Mouse (Mus musculus) NIH3T3 (cell line): Measurements from ENCODE around the gene Fbxo46.
"Not testable (repeated sequence)": the region's sequence is repeated elsewhere in the genome, so short reads cannot be mapped to it uniquely, and the experiment has no call there.

ENCODE experiments used
- DNase-seq: peaks from one replicate; pipeline ENCODE4 v3.0.0-alpha.2; 2012; ENCODE audit warnings: low read depth

Gene Fbxo46

GRCm38 (mm10) chr7:19136168-19136567, 16.5 kb downstream of the Fbxo46 start:
- no peak for DNase-seq

DNA sequence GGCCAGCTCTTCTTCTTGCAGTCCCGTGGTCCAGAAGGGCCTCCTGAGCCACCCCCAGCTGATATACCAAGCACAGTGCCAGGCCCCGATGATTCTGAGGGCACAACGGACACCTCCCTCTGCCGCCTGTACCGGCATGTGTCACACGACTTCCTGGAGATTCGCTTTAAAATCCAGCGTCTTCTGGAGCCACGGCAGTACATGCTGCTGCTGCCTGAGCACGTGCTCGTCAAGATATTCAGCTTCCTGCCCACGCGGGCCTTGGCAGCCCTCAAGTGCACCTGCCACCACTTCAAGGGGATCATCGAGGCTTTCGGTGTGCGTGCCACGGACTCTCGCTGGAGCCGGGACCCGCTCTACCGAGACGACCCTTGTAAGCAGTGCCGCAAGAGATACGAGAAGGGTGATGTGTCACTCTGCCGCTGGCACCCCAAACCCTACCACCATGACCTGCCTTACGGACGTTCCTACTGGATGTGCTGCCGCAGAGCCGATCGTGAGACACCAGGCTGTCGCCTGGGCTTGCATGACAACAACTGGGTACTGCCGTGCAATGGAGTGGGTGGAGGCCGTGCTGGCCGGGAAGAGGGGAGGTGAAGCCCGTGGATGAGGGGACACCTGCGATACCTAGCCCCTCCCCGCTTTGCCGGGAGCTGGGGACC, 17.1 kb downstream of the Fbxo46 start:
- no peak for DNase-seq

GRCm38 (mm10) chr7:19137380-19137779, 17.7 kb downstream of the Fbxo46 start:
- DNase-seq, result peak; percentile 91

DNA sequence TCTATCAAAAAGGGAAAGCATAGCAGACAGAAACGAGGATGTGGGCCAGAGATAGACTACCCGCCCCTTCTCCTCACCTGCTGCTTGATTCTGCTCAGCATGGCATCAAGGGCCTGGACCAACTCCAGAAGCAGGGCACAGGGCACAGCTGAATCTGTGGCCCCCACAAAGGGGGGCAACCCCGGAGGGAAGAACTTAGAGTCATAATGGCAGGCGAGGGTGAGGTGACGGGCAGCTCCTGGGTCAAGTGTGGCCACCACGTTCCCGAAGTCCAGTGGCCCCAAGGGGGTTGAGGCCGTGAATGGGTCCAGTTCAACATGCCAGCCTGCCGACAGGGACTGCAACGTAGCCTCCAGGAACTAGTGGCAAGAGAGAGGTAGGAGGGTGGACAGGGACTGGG, 27.1 kb downstream of the Fbxo46 start:
- DNase-seq, result no peak

DNA sequence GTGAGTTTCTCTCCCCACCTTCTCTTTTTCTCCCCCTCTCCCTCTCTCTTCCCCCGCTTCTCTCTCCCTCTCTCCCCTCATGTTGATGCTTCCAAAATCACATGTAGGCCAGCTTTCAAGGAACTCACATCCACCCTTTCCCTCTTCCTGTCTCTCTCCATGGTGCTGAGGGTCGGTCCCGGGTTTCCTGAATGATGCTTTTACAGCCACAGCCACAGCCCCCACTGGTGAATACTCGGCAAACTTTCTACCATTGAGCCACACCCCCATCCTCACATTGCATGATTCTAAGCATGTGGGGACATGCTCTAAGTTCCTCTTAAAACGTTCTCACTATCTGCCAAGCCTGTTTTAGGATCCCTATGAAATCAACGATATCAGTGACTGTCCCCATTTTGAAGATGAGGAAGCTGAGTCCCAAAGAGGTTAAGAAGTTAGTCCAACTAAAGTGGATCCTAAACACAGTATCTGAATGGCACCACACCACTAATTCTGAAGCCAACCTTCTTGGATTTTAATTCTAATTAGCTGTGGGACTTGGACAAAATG, 27.9 kb downstream of the Fbxo46 start:
- peak; percentile 59 for DNase-seq

DNA sequence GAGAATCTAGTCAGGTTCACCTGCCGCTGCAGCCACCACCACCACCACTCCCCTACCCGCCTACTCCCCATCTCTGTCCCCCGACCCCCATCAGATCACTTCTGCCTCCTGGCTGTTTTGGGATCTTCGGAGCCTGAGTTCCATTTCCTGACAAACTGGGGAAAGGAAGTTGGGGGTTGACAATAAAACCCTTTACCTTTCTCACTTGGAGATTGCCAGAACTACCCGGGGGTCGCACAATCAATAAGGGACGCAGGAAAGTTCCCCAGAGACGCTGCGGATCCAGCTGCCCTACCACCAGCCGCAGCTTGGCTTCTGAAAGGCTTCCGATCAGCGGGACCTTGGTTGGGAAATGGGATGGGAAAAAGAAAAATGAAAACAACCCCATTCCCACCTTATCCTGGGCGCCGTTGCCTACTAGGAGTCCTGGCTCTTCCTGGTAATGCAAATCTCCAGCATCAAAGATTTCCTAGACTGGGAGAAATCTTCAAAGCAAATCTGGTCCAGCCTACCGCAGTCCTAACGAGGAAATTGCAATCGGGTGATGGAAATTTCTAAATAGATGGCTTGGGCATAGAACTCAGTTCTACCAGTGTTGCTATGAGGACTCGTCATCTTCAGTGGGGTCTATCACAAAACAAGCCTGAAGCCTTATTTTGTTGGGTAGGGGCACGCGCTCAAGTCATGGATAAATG, 28.7 kb downstream of the Fbxo46 start:
- DNase-seq, result no peak

DNA sequence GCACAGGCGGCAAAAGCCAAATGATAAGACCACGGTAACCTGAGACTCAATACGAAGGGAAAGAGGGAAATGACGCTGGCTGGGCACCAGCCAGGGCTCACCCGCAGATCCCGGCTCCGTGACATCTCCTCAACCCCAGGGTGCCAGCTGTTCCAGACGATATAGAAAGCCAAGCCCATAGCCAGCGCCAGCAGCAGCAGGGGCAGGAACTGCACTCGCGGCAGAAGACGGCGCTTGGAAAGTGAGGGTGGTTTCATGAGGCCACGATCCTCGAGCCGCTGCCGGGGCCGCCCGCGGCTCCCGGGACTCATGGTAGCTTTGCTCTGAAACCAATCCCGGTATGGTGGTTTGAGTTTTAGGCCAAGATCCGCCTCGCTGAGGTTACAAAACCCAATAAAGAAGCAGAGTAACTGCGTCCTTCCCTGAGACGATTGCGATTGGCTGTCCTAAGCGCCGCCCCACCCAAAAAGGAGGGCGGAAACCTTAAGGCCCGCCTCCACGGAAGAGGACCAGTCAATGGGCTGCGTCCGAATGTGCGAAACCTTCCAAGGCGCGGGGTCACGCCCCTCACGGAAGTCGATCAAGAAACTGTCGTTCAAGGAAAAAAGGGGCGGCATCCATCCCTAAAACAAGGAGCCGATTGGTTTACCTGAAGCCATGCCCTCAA, 29.3 kb downstream of the Fbxo46 start, which contains the start of gene Qpctl:
Qpctl (minus strand) TSS at position 417 of the 667 bp plus-strand sequence.
- DNase-seq, result peak; percentile 99

- DNase-seq, result peak; percentile 98
These were observed 30.0 kb downstream of the Fbxo46 start, which contains the start of gene Snrpd2 for GRCm38 (mm10) chr7:19149626-19150025. Gene Snrpd2, plus strand, starts transcription at chr7:19149722.

GRCm38 (mm10) chr7:19151121-19151520, 31.5 kb downstream of the Fbxo46 start:
- not testable (repeated sequence) for DNase-seq

GRCm38 (mm10) chr7:19154796-19155195, 35.1 kb downstream of the Fbxo46 start:
- no peak for DNase-seq

DNA sequence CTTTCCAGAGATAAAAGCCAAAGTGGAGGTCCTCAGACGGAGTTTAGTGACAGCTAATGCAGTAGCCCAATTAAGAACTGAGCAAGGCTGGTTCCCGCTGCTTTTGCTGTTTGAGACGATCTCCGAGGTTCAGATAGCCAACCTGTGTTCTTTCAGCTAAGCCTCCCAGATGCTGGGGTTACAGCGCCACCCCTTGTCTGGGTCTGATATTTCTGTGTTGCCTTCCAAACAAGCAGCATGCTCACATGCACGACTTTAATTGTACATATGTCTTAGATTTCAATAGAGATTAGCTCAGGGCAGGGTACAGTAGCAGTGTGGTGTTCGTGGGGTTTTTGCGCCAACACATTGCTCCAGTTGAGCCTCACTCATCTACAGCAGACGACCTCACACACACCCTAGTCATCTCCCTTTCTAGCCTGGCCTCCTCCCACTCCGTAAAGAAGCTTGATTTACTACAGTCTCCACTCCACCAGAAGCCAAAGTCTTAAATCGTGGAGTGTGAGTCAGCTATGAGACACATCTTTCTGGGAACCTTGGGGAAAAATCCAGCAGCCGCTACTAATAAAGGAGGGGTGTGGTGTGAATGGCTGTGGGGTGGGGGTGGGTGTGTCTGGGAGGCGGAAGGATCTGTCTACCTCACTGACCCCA, 36.3 kb downstream of the Fbxo46 start:
- peak; percentile 91 for DNase-seq

DNA sequence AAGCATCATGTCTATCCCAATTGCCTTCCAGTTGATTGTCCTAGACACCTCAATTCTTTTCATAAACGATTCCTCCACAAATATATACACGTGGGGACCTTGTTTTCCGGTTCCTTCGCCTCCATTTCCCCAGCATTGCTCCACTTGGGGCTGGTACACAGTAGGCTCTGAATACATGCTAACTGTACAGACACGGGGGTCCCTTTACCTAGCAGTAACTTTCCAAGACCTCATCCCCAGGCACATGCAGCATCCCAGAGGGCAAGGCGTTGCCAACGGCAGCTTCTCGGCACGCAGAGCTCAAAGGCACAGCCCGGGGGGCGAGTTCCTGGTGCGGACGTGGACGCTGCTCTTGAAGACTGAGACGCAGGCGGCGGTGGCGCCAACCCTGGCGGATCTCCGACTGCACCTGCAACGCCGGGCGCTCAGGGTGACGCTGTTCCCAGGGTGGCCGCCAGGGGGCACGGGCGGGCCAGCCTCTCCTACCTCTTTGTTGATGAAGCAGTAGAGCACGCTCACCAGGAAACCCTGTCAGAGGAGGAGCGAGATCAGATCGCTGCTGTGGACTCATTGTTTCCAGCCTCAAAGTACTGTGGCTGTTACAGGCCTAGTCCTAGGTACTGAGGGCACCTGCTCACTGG, 37.6 kb downstream of the Fbxo46 start:
- DNase-seq, result peak; percentile 51

- DNase-seq, result no peak
These were observed 38.9 kb downstream of the Fbxo46 start for GRCm38 (mm10) chr7:19158601-19159000.

DNA sequence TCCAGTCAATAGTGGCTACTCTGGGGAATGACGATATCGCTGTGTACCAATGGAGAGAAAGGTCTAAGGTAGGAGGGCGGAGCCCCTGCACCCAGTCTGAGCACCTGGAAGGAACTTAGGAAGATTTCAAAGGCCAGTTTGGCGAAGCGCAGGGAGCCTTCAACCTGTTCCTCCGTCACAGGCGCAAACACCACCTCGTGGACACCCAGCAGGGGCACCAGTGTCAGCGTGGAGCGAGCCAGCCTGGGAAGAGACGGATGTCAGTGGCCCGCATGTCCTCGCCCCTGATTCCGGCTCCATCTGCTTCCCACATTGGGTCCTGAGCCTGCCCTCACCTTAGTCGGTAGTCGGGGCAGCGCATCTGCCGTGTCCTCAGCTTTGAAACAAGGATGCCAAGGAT, 39.8 kb downstream of the Fbxo46 start:
- no peak for DNase-seq

DNA sequence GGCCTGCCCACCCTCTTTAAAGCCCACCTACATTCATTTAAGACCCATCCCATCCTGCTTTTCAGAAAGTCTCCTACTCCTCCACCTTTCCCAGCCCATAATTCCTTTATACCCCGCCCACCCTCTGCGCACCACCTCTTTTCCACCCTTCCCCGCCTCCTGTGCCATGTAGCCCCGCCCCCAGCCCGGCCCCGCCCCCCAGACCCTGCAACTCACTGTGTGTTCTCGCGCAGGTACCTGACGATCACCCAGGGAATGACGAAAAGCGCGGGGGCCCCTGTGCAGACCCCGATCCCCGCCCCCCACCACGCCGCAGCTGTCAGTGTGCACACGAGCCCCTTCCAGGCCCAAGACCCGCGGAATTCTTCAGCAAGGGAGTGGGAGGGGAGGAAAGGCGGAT, 40.5 kb downstream of the Fbxo46 start:
- DNase-seq, result no peak

- no peak for DNase-seq
These were observed 43.3 kb downstream of the Fbxo46 start for GRCm38 (mm10) chr7:19162928-19163327.

- peak; percentile 40 for DNase-seq
These were observed 44.1 kb downstream of the Fbxo46 start for GRCm38 (mm10) chr7:19163752-19164151.

DNA sequence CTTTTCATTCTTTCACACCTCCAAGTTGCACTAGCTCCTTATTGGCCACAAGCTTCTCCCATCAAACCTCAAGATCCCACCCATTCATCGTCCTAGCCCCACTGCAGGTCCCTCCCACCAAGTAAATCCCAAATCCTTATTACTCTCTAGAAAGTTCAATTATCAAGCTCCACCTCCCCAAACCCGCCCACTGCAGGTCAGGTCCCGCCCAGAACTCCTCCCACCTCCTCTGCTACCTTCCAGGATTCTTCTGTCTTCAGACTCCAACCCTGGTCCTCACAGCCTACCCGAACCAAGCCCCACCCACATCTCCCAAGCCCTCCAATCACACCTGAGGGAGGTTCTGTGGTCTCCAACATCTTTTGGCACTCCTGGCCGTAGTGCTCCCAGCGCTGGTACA, 44.5 kb downstream of the Fbxo46 start:
- DNase-seq, result no peak

DNA sequence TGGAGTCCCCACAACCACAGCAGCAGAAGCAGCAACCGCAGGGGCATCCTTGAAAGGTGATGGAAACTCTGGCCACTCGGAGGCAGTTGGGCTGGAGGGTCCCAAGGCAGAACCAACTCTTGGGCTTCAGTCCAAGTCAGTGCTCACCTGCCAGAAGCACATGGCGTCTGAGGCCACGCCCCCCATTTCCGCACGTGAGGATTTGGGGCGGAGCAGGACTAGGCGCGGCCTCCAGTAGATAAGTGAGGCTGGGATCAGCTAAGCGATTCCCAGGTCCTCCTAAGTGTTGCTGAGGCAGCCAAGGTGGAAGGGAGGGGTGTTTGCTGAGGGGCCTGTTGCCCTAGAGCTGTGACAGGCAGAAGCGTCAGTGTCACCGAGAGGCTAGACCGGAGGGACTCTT, 45.3 kb downstream of the Fbxo46 start:
- no peak for DNase-seq

- no peak for DNase-seq
These were observed 46.2 kb downstream of the Fbxo46 start, which contains the start of gene Gipr for GRCm38 (mm10) chr7:19165656-19166423. Gene Gipr, minus strand, starts transcription at chr7:19166127.

DNA sequence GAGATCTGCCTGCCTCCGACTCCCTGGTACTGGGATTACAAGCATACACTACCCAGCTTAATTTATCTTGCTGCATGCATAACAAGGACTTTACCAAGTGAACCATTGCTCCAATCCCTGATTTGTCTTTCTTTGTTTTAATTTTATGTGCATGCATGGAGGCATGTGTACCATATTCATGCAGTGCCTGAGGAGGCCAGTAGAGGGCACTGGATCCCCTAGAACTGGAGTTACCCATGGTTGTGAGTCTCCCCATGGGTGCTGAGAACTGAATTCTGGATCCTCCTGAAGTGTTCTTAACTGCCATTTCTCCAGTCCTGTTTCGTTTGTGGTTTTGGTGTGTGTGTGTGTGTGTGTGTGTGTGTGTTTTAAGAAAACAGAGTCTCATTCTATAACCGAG, 47.3 kb downstream of the Fbxo46 start:
- no peak for DNase-seq
